Mouse (Mus musculus) CH12.LX (cell line): ENCODE measurements around the gene Fbxo47. TPM values are rescaled to one million over a fixed set of nuclear protein-coding genes. Genes with fewer than 3 reads are reported as not detected.

ENCODE experiments used
- DNase-seq: peaks from one replicate; pipeline ENCODE4 v3.0.0-alpha.2; 2013; ENCODE audit errors: extremely low read depth
- H3K27ac ChIP-seq: 2 replicates; pipeline ENCODE4 v1.5.1; 2012; ENCODE audit warnings: low read depth, mild to moderate bottlenecking, control low read depth, moderate library complexity; ENCODE audit not compliant: insufficient read depth
- H3K27me3 ChIP-seq: replicated peaks from 2 replicates; pipeline ENCODE3; 2012; ENCODE audit warnings: inconsistent platforms
- H3K36me3 ChIP-seq, 2 experiments: replicated peaks in 1 of 2; 2 replicates each; pipeline versions ENCODE3 to v1.6.1; 2012; ENCODE audit warnings: inconsistent platforms in 1 of 2, low read length in 1 of 2, mild to moderate bottlenecking in 1 of 2, mixed read lengths in 1 of 2, moderate library complexity in 1 of 2; ENCODE audit not compliant: control insufficient read depth in 1 of 2, insufficient read depth in 1 of 2
- H3K4me1 ChIP-seq, 2 experiments: 2 replicates each; pipeline ENCODE4 v1.6.1; 2012; ENCODE audit warnings: inconsistent platforms in 1 of 2, moderate library complexity in 1 of 2; ENCODE audit not compliant: insufficient read depth in 2 of 2, control insufficient read depth in 1 of 2
- H3K4me2 ChIP-seq: 2 replicates; pipeline ENCODE4 v1.6.1; 2012; ENCODE audit warnings: low read depth, mild to moderate bottlenecking, control low read depth; ENCODE audit not compliant: poor library complexity, insufficient read depth, severe bottlenecking
- H3K4me3 ChIP-seq, 3 experiments: fragments of 150-350 bp in 1 of 3; sonication (generic) in 1 of 3; replicated peaks in 1 of 3; 2 replicates each; pipeline versions ENCODE3 to v1.5.1; 2011 to 2012; ENCODE audit warnings: low read depth in 2 of 3, low read length in 2 of 3, mild to moderate bottlenecking in 2 of 3, moderate library complexity in 2 of 3, control low read depth in 1 of 3, improper control_type of control experiment in 1 of 3, inconsistent platforms in 1 of 3, mixed read lengths in 1 of 3; ENCODE audit not compliant: poor library complexity in 1 of 3
- H3K79me2 ChIP-seq: replicated peaks from 2 replicates; pipeline ENCODE4 v1.6.1; 2012; ENCODE audit warnings: mild to moderate bottlenecking, moderate library complexity; ENCODE audit not compliant: control insufficient read depth, poor library complexity, insufficient read depth, severe bottlenecking; ENCODE audit errors: extremely low read depth
- H3K9ac ChIP-seq: 2 replicates; pipeline ENCODE4 v1.6.1; 2012; ENCODE audit warnings: low read depth, mild to moderate bottlenecking, control low read depth, moderate library complexity; ENCODE audit not compliant: insufficient read depth
- H3K9me3 ChIP-seq: replicated peaks from 2 replicates; pipeline ENCODE3; 2012; ENCODE audit warnings: low read length, inconsistent platforms, mixed read lengths
- BHLHE40 ChIP-seq: IDR thresholded peaks from 2 replicates; pipeline ENCODE4 v1.6.1; 2011; ENCODE audit warnings: mild to moderate bottlenecking, low read depth, low read length, improper control_type of control experiment
- CHD2 ChIP-seq: IDR thresholded peaks from 2 replicates; pipeline ENCODE4 v1.6.1; 2011; ENCODE audit warnings: low read length, improper control_type of control experiment
- E2F4 ChIP-seq: IDR thresholded peaks from 2 replicates; pipeline ENCODE4 v1.6.1; 2011; ENCODE audit warnings: low read depth, low read length, improper control_type of control experiment; ENCODE audit not compliant: insufficient replicate concordance
- ELF1 ChIP-seq: IDR thresholded peaks from 2 replicates; pipeline ENCODE4 v1.6.1; 2014; ENCODE audit warnings: low read depth, mild to moderate bottlenecking, inconsistent platforms, low read length, improper control_type of control experiment
- GABPA ChIP-seq: IDR thresholded peaks from 2 replicates; pipeline ENCODE4 v1.6.1; 2012; ENCODE audit warnings: low read depth, low read length, improper control_type of control experiment, inconsistent platforms; ENCODE audit not compliant: insufficient replicate concordance
- JUND ChIP-seq: conservative IDR thresholded peaks from 2 replicates; pipeline ENCODE4 v1.6.1; 2011; ENCODE audit warnings: low read depth, low read length, improper control_type of control experiment
- KAT2A ChIP-seq: IDR thresholded peaks from 2 replicates; pipeline ENCODE4 v1.6.1; 2012; ENCODE audit warnings: low read length, improper control_type of control experiment, inconsistent platforms; ENCODE audit not compliant: insufficient replicate concordance
- MAFK ChIP-seq: IDR thresholded peaks from 2 replicates; pipeline ENCODE4 v1.6.1; 2011; ENCODE audit warnings: low read length, improper control_type of control experiment; ENCODE audit not compliant: insufficient replicate concordance
- MEF2A ChIP-seq: IDR thresholded peaks from 2 replicates; pipeline ENCODE4 v1.6.1; 2014; ENCODE audit warnings: low read depth, mild to moderate bottlenecking, inconsistent platforms, low read length, improper control_type of control experiment, borderline replicate concordance
- MXI1 ChIP-seq: IDR thresholded peaks from 2 replicates; pipeline ENCODE4 v1.6.1; 2011; ENCODE audit warnings: mild to moderate bottlenecking, low read depth, low read length, improper control_type of control experiment
- MYC ChIP-seq: IDR thresholded peaks from 2 replicates; pipeline ENCODE4 v1.6.1; 2011; ENCODE audit warnings: low read depth, mild to moderate bottlenecking, improper control_type of control experiment, low read length
- NELFE ChIP-seq: IDR thresholded peaks from 2 replicates; pipeline ENCODE4 v1.6.1; 2011; ENCODE audit warnings: low read depth, low read length, improper control_type of control experiment
- NRF1 ChIP-seq: IDR thresholded peaks from 2 replicates; pipeline ENCODE4 v1.6.1; 2014; ENCODE audit warnings: low read depth, mild to moderate bottlenecking, inconsistent platforms, low read length, improper control_type of control experiment, moderate library complexity
- POLR2AphosphoS2 ChIP-seq: IDR thresholded peaks from 2 replicates; pipeline ENCODE4 v1.6.1; 2011; ENCODE audit warnings: low read depth, low read length, improper control_type of control experiment
- SIN3A ChIP-seq: IDR thresholded peaks from 2 replicates; pipeline ENCODE4 v1.6.1; 2012; ENCODE audit warnings: low read length, improper control_type of control experiment, inconsistent platforms
- TCF12 ChIP-seq: IDR thresholded peaks from 2 replicates; pipeline ENCODE4 v1.6.1; 2014; ENCODE audit warnings: low read depth, mild to moderate bottlenecking, inconsistent platforms, low read length, improper control_type of control experiment
- USF1 ChIP-seq: IDR thresholded peaks from 2 replicates; pipeline ENCODE4 v1.6.1; 2014; ENCODE audit warnings: low read depth, mild to moderate bottlenecking, inconsistent platforms, low read length, improper control_type of control experiment
- USF2 ChIP-seq: conservative IDR thresholded peaks from 2 replicates; pipeline ENCODE4 v1.6.1; 2011; ENCODE audit warnings: low read depth, low read length, improper control_type of control experiment
- ZC3H11A ChIP-seq: IDR thresholded peaks from 2 replicates; pipeline ENCODE4 v1.6.1; 2012; ENCODE audit warnings: low read depth, mild to moderate bottlenecking, inconsistent platforms, low read length, improper control_type of control experiment
- ZMIZ1 ChIP-seq: IDR thresholded peaks from 2 replicates; pipeline ENCODE4 v1.6.1; 2012; ENCODE audit warnings: low read depth, mild to moderate bottlenecking, inconsistent platforms, low read length, improper control_type of control experiment
- ZNF384 ChIP-seq: IDR thresholded peaks from 2 replicates; pipeline ENCODE4 v1.6.1; 2012; ENCODE audit warnings: low read depth, low read length, improper control_type of control experiment, inconsistent platforms
- dilution Hi-C: fragments of 300-500 bp; cut with MboI; formaldehyde crosslinking; loops from 2 replicates; pipeline ENCODE4 v1.14.3; 2020; ENCODE audit warnings: low sequenced_read_pairs; ENCODE audit not compliant: extremely low pct_unique_long_range_greater_than_20kb, extremely low pct_ligation_motif_present
- in situ Hi-C: fragments of 300-500 bp; cut with MboI; formaldehyde crosslinking; loops from 3 replicates; pipeline ENCODE4 v1.14.3; 2019; ENCODE audit warnings: low sequenced_read_pairs, low pct_ligation_motif_present, low pct_unique_long_range_greater_than_20kb, mixed read lengths
- polyA plus RNA-seq: library from polyadenylated mRNA; unstranded; fragments of >175 nt; gene quantifications from 2 replicates; pipeline ENCODE4 v1.2.1, GENCODE M21; 2012; ENCODE audit warnings: low read depth; ENCODE audit not compliant: insufficient read length
- total RNA-seq, 2 experiments: library from RNA; depleted of rRNA; stranded (reverse); fragments of 300-350 nt in 1 of 2; fragments of >200 nt in 1 of 2; gene quantifications; 2 replicates each; pipeline ENCODE4 v1.2.3; 2012 to 2014

The Fbxo47 gene
- total and polyA plus RNA-seq, 3 experiments, result 1.1 to 3.0 (median 2.0) TPM

GRCm38 (mm10) chr11:97813085-97813484 lies 70.9 kb downstream of the Fbxo47 start:
- Histone ChIP-seq H3K36me3 (peaks cover 0 to 82% of the 10 kb centered on the region in 2 experiments), H3K27ac (no peak overlapping the region), H3K9me3 (no peaks in the 10 kb centered on the region), H3K27me3 (no peaks in the 10 kb centered on the region), H3K4me2 (no peak overlapping the region), H3K79me2 (no peaks in the 10 kb centered on the region), H3K4me3 (no peak overlapping the region), H3K4me1 (peaks cover 15 to 70% of the 10 kb centered on the region in 2 experiments), H3K9ac (no peak overlapping the region)
- no peak for DNase-seq
- no peak for TF ChIP-seq BHLHE40
- TF ChIP-seq ZNF384, result no peak
- no peak for TF ChIP-seq GABPA
- no peak for TF ChIP-seq MYC
- no peak for TF ChIP-seq SIN3A
- TF ChIP-seq JUND, result no peak
- no peak for TF ChIP-seq E2F4
- no peak for TF ChIP-seq MXI1
- TF ChIP-seq USF2, result no peak
- no peak for TF ChIP-seq MEF2A
- TF ChIP-seq POLR2AphosphoS2, result no peak
- TF ChIP-seq KAT2A, result no peak
- no peak for TF ChIP-seq USF1
- TF ChIP-seq CHD2, result no peak
- no peak for TF ChIP-seq ELF1
- TF ChIP-seq ZC3H11A, result no peak
- TF ChIP-seq TCF12, result no peak
- TF ChIP-seq NRF1, result no peak
- in situ Hi-C loops, result no loop called here
- dilution Hi-C loops, result no loop called here

GRCm38 (mm10) chr11:97812491-97812921 lies 71.4 kb downstream of the Fbxo47 start:
- H3K9ac ChIP-seq, result no peak overlapping the region
- no peak overlapping the region for H3K4me2 ChIP-seq
- H3K4me1 ChIP-seq, result peaks cover 15 to 70% of the 10 kb centered on the region in 2 experiments
- no peak for TF ChIP-seq POLR2AphosphoS2
- no peak for TF ChIP-seq MAFK
- no peak for TF ChIP-seq USF1
- no peak for TF ChIP-seq MYC
- TF ChIP-seq NELFE, result no peak
- TF ChIP-seq USF2, result no peak
- no peak for TF ChIP-seq ZMIZ1
- TF ChIP-seq MEF2A, result no peak
- dilution Hi-C loops, result no loop called here
- peaks cover 3 to 82% of the 10 kb centered on the region in 2 experiments for H3K36me3 ChIP-seq
- in situ Hi-C loops, result no loop called here
- no peak overlapping the region for H3K27ac ChIP-seq
- no peaks in the 10 kb centered on the region for H3K79me2 ChIP-seq
- DNase-seq, result no peak
- H3K4me3 ChIP-seq, result no peak overlapping the region
- H3K9me3 ChIP-seq, result no peaks in the 10 kb centered on the region
- no peaks in the 10 kb centered on the region for H3K27me3 ChIP-seq
